Mouse (Mus musculus) CH12.LX (cell line): ENCODE data around the gene Acyp1.

Experiments
- CTCF ChIP-seq, 2 experiments: IDR thresholded peaks in 1 of 2; conservative IDR thresholded peaks in 1 of 2; 2 replicates each; pipeline ENCODE4 v1.5.1; 2011 to 2012; ENCODE audit warnings: low read depth in 2 of 2, low read length in 2 of 2, improper control_type of control experiment in 1 of 2, inconsistent platforms in 1 of 2, mild to moderate bottlenecking in 1 of 2, moderate library complexity in 1 of 2
- EP300 ChIP-seq: IDR thresholded peaks from 2 replicates; pipeline ENCODE4 v1.6.1; 2011; ENCODE audit warnings: low read length, improper control_type of control experiment
- ETS1 ChIP-seq: conservative IDR thresholded peaks from 2 replicates; pipeline ENCODE4 v1.6.1; 2012; ENCODE audit warnings: low read depth, mild to moderate bottlenecking, inconsistent platforms, low read length, improper control_type of control experiment, moderate library complexity
- JUND ChIP-seq: conservative IDR thresholded peaks from 2 replicates; pipeline ENCODE4 v1.6.1; 2011; ENCODE audit warnings: low read depth, low read length, improper control_type of control experiment
- NRF1 ChIP-seq: IDR thresholded peaks from 2 replicates; pipeline ENCODE4 v1.6.1; 2014; ENCODE audit warnings: low read depth, mild to moderate bottlenecking, inconsistent platforms, low read length, improper control_type of control experiment, moderate library complexity
- POLR2A ChIP-seq: IDR thresholded peaks from 2 replicates; pipeline ENCODE4 v1.6.1; 2011; ENCODE audit warnings: low read depth, mild to moderate bottlenecking, improper control_type of control experiment, low read length
- ZMIZ1 ChIP-seq: IDR thresholded peaks from 2 replicates; pipeline ENCODE4 v1.6.1; 2012; ENCODE audit warnings: low read depth, mild to moderate bottlenecking, inconsistent platforms, low read length, improper control_type of control experiment

DNA sequence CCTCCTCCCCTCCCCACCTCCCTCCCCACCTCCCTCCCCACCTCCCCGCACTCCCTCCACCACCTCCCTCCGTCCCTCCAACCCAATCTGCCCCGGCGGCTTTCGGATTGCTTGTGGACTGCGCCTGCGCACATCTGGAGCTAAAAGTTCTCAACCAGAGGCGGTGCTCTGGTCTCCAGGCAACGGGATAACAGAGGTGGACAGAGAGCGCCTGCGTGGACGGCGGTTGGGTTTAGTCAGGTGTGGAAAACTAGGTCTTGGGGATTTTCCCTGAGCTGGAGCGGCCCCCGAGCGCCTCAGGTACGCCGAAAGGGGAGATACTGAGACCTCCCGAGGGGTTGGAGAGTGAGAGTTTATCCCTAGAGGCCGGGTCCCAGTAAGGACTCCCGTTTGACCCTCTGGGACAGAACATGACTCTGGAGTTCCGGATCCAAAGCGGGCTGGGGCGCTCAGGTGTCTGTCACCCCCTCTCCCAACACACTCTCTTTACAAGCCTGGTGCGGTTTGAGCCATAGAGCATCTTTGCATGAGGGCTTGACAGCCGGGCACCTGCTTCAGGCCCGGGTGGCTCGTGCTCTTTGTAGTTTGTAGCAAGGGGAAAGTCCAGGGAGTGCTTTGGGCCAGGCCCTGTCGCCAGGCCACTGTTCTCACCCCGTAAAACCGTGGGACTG is 383 bp upstream of the Acyp1 start, which contains the start of gene Zc2hc1c:
- TF ChIP-seq POLR2A: no peak
- no peak for TF ChIP-seq CTCF (conservative IDR thresholded peaks at IDR 0.05 in 1 of 2, IDR thresholded peaks at IDR 0.05 in 1 of 2; ENCODE audit: low read depth in 2 of 2, low read length in 2 of 2)
- peak; percentile 83 for TF ChIP-seq NRF1
- TF ChIP-seq EP300: peak; percentile 71
- no peak for TF ChIP-seq JUND
- no peak for TF ChIP-seq ZMIZ1
- TF ChIP-seq ETS1: peak; percentile 70
